Mouse (Mus musculus): ENCODE data around the gene Zfp212. TPM values are rescaled to one million over a fixed set of nuclear protein-coding genes. Genes with fewer than 3 reads are reported as not detected.

The Zfp212 gene
- polyA plus RNA-seq, 1 experiment = 9.7 TPM

GRCm38 (mm10) chr6:47918768-47919274 is 1.5 kb upstream of the Zfp212 start:
- H3K36me3 ChIP-seq (ENCODE audit: control insufficient read depth, insufficient read depth) = no peaks in the 10 kb centered on the region
- H3K4me3 ChIP-seq = no peak overlapping the region
- no peaks in the 10 kb centered on the region for H3K27me3 ChIP-seq (ENCODE audit: control insufficient read depth, insufficient read depth, insufficient read length)
- no peak overlapping the region for H3ac ChIP-seq (ENCODE audit: control insufficient read depth, insufficient read length)
- H3K4me2 ChIP-seq (ENCODE audit: low read depth) = no peak overlapping the region
- TF ChIP-seq TCF12 (IDR thresholded peaks at IDR 0.05; ENCODE audit: insufficient read depth, poor library complexity, severe bottlenecking) (no peak), E2F4 (IDR thresholded peaks at IDR 0.05; ENCODE audit: insufficient read depth) (no peak), USF1 (IDR thresholded peaks at IDR 0.05; ENCODE audit: low read depth) (no peak)
- H3K79me2 ChIP-seq (ENCODE audit: control insufficient read depth, insufficient read depth) = peaks cover 31% of the 10 kb centered on the region

- H3K79me2 ChIP-seq (ENCODE audit: control insufficient read depth, insufficient read depth) = peaks cover 42% of the 10 kb centered on the region
- peak overlapping the region; percentile 79 for H3ac ChIP-seq (ENCODE audit: control insufficient read depth, insufficient read length)
- H3K4me3 ChIP-seq = peak overlapping the region; percentile 61
- no peaks in the 10 kb centered on the region for H3K36me3 ChIP-seq (ENCODE audit: control insufficient read depth, insufficient read depth)
- peak overlapping the region; percentile 72 for H3K4me2 ChIP-seq (ENCODE audit: low read depth)
- TF ChIP-seq MYOD1 (IDR thresholded peaks at IDR 0.05; ENCODE audit: control insufficient read depth in 1 of 3, insufficient read length in 2 of 3, low read depth in 2 of 3) = no peak
- H3K27me3 ChIP-seq (ENCODE audit: control insufficient read depth, insufficient read depth, insufficient read length) = no peaks in the 10 kb centered on the region
Measured at GRCm38 (mm10) chr6:47919646-47920446, 430 bp upstream of the Zfp212 start.

- no peak for TF ChIP-seq MYOD1 (IDR thresholded peaks at IDR 0.05; ENCODE audit: control insufficient read depth in 1 of 3, insufficient read length in 2 of 3, low read depth in 2 of 3)
- no peak for TF ChIP-seq POLR2AphosphoS2 (IDR thresholded peaks at IDR 0.05; ENCODE audit: insufficient read length, low read depth)
- TF ChIP-seq POLR2A (IDR thresholded peaks at IDR 0.05; ENCODE audit: insufficient read length, low read depth) = no peak
- no peak for TF ChIP-seq CEBPB (IDR thresholded peaks at IDR 0.05; ENCODE audit: insufficient read depth, poor library complexity, severe bottlenecking)
- no peak for TF ChIP-seq TCF12 (IDR thresholded peaks at IDR 0.05; ENCODE audit: insufficient read depth, poor library complexity, severe bottlenecking)
- no peak for TF ChIP-seq E2F4 (IDR thresholded peaks at IDR 0.05; ENCODE audit: insufficient read depth)
- TF ChIP-seq MYOG (IDR thresholded peaks at IDR 0.05; ENCODE audit: control insufficient read depth in 1 of 3, insufficient read depth in 1 of 3, insufficient read length in 2 of 3, low read depth in 2 of 3) = no peak
- TF ChIP-seq REST (IDR thresholded peaks at IDR 0.05; ENCODE audit: insufficient read depth, insufficient read length) = no peak
- no peak for TF ChIP-seq SRF (IDR thresholded peaks at IDR 0.05; ENCODE audit: control insufficient read depth, insufficient read length, low read depth)
- no peak for TF ChIP-seq MAX (IDR thresholded peaks at IDR 0.05; ENCODE audit: low read depth)
- TF ChIP-seq USF1 (IDR thresholded peaks at IDR 0.05; ENCODE audit: low read depth) = no peak
- no peak for TF ChIP-seq TCF3 (IDR thresholded peaks at IDR 0.05; ENCODE audit: insufficient read length, low read depth)
- no peak overlapping the region for H3K4me3 ChIP-seq
Measured at GRCm38 (mm10) chr6:47942461-47942860, 22.2 kb downstream of the Zfp212 start.

GRCm38 (mm10) chr6:47943021-47943691 is 22.9 kb downstream of the Zfp212 start:
- Histone ChIP-seq H3K36me3 (ENCODE audit: control insufficient read depth, insufficient read depth) (no peaks in the 10 kb centered on the region), H3K4me3 (no peak overlapping the region), H3ac (ENCODE audit: control insufficient read depth, insufficient read length) (no peak overlapping the region), H3K79me2 (ENCODE audit: control insufficient read depth, insufficient read depth) (no peaks in the 10 kb centered on the region), H3K4me2 (ENCODE audit: low read depth) (no peak overlapping the region), H3K27me3 (ENCODE audit: control insufficient read depth, insufficient read depth, insufficient read length) (no peaks in the 10 kb centered on the region)
- TF ChIP-seq TCF3 (IDR thresholded peaks at IDR 0.05; ENCODE audit: insufficient read length, low read depth) (no peak), REST (IDR thresholded peaks at IDR 0.05; ENCODE audit: insufficient read depth, insufficient read length) (no peak), SRF (IDR thresholded peaks at IDR 0.05; ENCODE audit: control insufficient read depth, insufficient read length, low read depth) (no peak), MYOD1 (IDR thresholded peaks at IDR 0.05; ENCODE audit: control insufficient read depth in 1 of 3, insufficient read length in 2 of 3, low read depth in 2 of 3) (no peak), POLR2A (IDR thresholded peaks at IDR 0.05; ENCODE audit: insufficient read length, low read depth) (no peak), MAX (IDR thresholded peaks at IDR 0.05; ENCODE audit: low read depth) (no peak), MYOG (IDR thresholded peaks at IDR 0.05; ENCODE audit: control insufficient read depth in 1 of 3, insufficient read depth in 1 of 3, insufficient read length in 2 of 3, low read depth in 2 of 3) (no peak), TCF12 (IDR thresholded peaks at IDR 0.05; ENCODE audit: insufficient read depth, poor library complexity, severe bottlenecking) (no peak), E2F4 (IDR thresholded peaks at IDR 0.05; ENCODE audit: insufficient read depth) (no peak), CEBPB (IDR thresholded peaks at IDR 0.05; ENCODE audit: insufficient read depth, poor library complexity, severe bottlenecking) (no peak), POLR2AphosphoS2 (IDR thresholded peaks at IDR 0.05; ENCODE audit: insufficient read length, low read depth) (no peak), USF1 (IDR thresholded peaks at IDR 0.05; ENCODE audit: low read depth) (no peak)

More at GRCm38 (mm10) chr6:47942461-47942860, 22.2 kb downstream of the Zfp212 start:
- no peaks in the 10 kb centered on the region for H3K36me3 ChIP-seq (ENCODE audit: control insufficient read depth, insufficient read depth)
- H3K79me2 ChIP-seq (ENCODE audit: control insufficient read depth, insufficient read depth) = no peaks in the 10 kb centered on the region
- H3K4me2 ChIP-seq (ENCODE audit: low read depth) = no peak overlapping the region
- no peaks in the 10 kb centered on the region for H3K27me3 ChIP-seq (ENCODE audit: control insufficient read depth, insufficient read depth, insufficient read length)
- H3ac ChIP-seq (ENCODE audit: control insufficient read depth, insufficient read length) = no peak overlapping the region

GRCm38 (mm10) chr6:47943721-47944120 is 23.4 kb downstream of the Zfp212 start:
- Histone ChIP-seq H3K27me3 (ENCODE audit: control insufficient read depth, insufficient read depth, insufficient read length) (no peaks in the 10 kb centered on the region), H3K4me3 (no peak overlapping the region), H3ac (ENCODE audit: control insufficient read depth, insufficient read length) (no peak overlapping the region), H3K4me2 (ENCODE audit: low read depth) (no peak overlapping the region), H3K79me2 (ENCODE audit: control insufficient read depth, insufficient read depth) (no peaks in the 10 kb centered on the region), H3K36me3 (ENCODE audit: control insufficient read depth, insufficient read depth) (no peaks in the 10 kb centered on the region)
- TF ChIP-seq POLR2A (IDR thresholded peaks at IDR 0.05; ENCODE audit: insufficient read length, low read depth) = no peak
- TF ChIP-seq POLR2AphosphoS2 (IDR thresholded peaks at IDR 0.05; ENCODE audit: insufficient read length, low read depth) = no peak
- no peak for TF ChIP-seq TCF12 (IDR thresholded peaks at IDR 0.05; ENCODE audit: insufficient read depth, poor library complexity, severe bottlenecking)
- TF ChIP-seq TCF3 (IDR thresholded peaks at IDR 0.05; ENCODE audit: insufficient read length, low read depth) = no peak
- TF ChIP-seq REST (IDR thresholded peaks at IDR 0.05; ENCODE audit: insufficient read depth, insufficient read length) = no peak
- TF ChIP-seq MAX (IDR thresholded peaks at IDR 0.05; ENCODE audit: low read depth) = no peak
- TF ChIP-seq MYOD1 (IDR thresholded peaks at IDR 0.05; ENCODE audit: control insufficient read depth in 1 of 3, insufficient read length in 2 of 3, low read depth in 2 of 3) = no peak
- no peak for TF ChIP-seq SRF (IDR thresholded peaks at IDR 0.05; ENCODE audit: control insufficient read depth, insufficient read length, low read depth)
- no peak for TF ChIP-seq MYOG (IDR thresholded peaks at IDR 0.05; ENCODE audit: control insufficient read depth in 1 of 3, insufficient read depth in 1 of 3, insufficient read length in 2 of 3, low read depth in 2 of 3)
- TF ChIP-seq CEBPB (IDR thresholded peaks at IDR 0.05; ENCODE audit: insufficient read depth, poor library complexity, severe bottlenecking) = no peak
- TF ChIP-seq USF1 (IDR thresholded peaks at IDR 0.05; ENCODE audit: low read depth) = no peak
- TF ChIP-seq E2F4 (IDR thresholded peaks at IDR 0.05; ENCODE audit: insufficient read depth) = no peak
